16 mouse cellular contexts compared by ENCODE assay signal in genomic region chr11:114641136-114641535, GRCm38 (mm10).
"Had no signal": no experiment of that assay in that cellular context is flagged by ENCODE, and none has a peak within 500 bp of the region (broad histone marks: within the 10 kb centered on the region; RNA-seq: fewer than 3 reads in every experiment).

No protein-coding gene starts in this region.

- H3K9ac ChIP-seq: limb, embryonic 15.5 days; liver, embryonic 14.5 days; liver, postnatal 0 days; lung, embryonic 15.5 days; neural tube, embryonic 13.5 days had no signal

- H3K9me3 ChIP-seq: limb, embryonic 15.5 days; lung, embryonic 15.5 days had no signal

- H3K27ac ChIP-seq: limb, embryonic 15.5 days; liver, embryonic 14.5 days; lung, embryonic 15.5 days had no signal

- DNase-seq: kidney, adult 8-10 months; liver, postnatal 0 days; lung, postnatal 10 days; lung, postnatal 36 days; retina, postnatal 1 day; thymus, adult 18-20 months; thymus, postnatal 36 days had no signal

- H3K4me3 ChIP-seq: limb, embryonic 15.5 days; lung, embryonic 15.5 days; myocyte; neural tube, embryonic 13.5 days had no signal

- H3K36me3 ChIP-seq: limb, embryonic 15.5 days; lung, embryonic 15.5 days; neural tube, embryonic 13.5 days had no signal

- ATAC-seq: intestine, postnatal 0 days; liver, postnatal 0 days; midbrain, embryonic 16.5 days had no signal

- H3K4me2 ChIP-seq: limb, embryonic 15.5 days; liver, embryonic 11.5 days; lung, embryonic 15.5 days; midbrain, embryonic 11.5 days; neural tube, embryonic 13.5 days had no signal
